Mouse (Mus musculus) hindbrain, embryonic 12.5 days (tissue): ENCODE measurements around the gene Dicer1. TPM values are rescaled to one million over a fixed set of nuclear protein-coding genes. Genes with fewer than 3 reads are reported as not detected.
A peak's percentile ranks its signal among the peaks of the same experiment; 100 is the strongest.

Source experiments
- ATAC-seq: fragments of 200-750 bp; cut with Nextera tagmentation; 2 replicates; pipeline ENCODE4 v1.8.0; 2017; ENCODE audit warnings: moderate TSS enrichment; ENCODE audit not compliant: low FRiP score
- H3K27ac ChIP-seq: fragments of 300-500 bp; sonication (generic); 2 replicates; pipeline ENCODE4 v1.5.1; 2016; ENCODE audit warnings: mild to moderate bottlenecking
- H3K27me3 ChIP-seq: fragments of 300-500 bp; sonication (generic); 2 replicates; pipeline ENCODE4 v1.6.1; 2016; ENCODE audit warnings: mild to moderate bottlenecking
- H3K36me3 ChIP-seq: fragments of 300-500 bp; sonication (generic); 2 replicates; pipeline ENCODE4 v1.6.1; 2016; ENCODE audit warnings: mild to moderate bottlenecking
- H3K4me1 ChIP-seq: fragments of 300-500 bp; sonication (generic); 2 replicates; pipeline ENCODE4 v1.6.1; 2016
- H3K4me2 ChIP-seq: fragments of 300-500 bp; sonication (generic); replicated peaks from 2 replicates; pipeline ENCODE4 v1.6.1; 2016; ENCODE audit warnings: mild to moderate bottlenecking
- H3K4me3 ChIP-seq: fragments of 300-500 bp; sonication (generic); 2 replicates; pipeline ENCODE4 v1.5.1; 2016; ENCODE audit warnings: mild to moderate bottlenecking
- H3K9ac ChIP-seq: fragments of 300-500 bp; sonication (generic); 2 replicates; pipeline ENCODE4 v1.6.1; 2016; ENCODE audit warnings: mild to moderate bottlenecking, moderate library complexity
- H3K9me3 ChIP-seq: fragments of 300-500 bp; sonication (generic); replicated peaks from 2 replicates; pipeline ENCODE4 v1.6.1; 2016; ENCODE audit warnings: mild to moderate bottlenecking
- WGBS: fragments of 180-500 bp; shearing (Covaris S2); methylation state at CpG from one replicate; pipeline ENCODE4 v1.1.7; 2016; 5-methylcytosine and 5-hydroxymethylcytosine counted together
- polyA plus RNA-seq: library from polyadenylated mRNA; unstranded; fragments of >200 nt; fragmentation: Nextera tagmentation; extraction: Ambion mirVana; gene quantifications from 2 replicates; pipeline ENCODE4 v1.2.1, GENCODE M21; 2016

The Dicer1 gene
- polyA plus RNA-seq = 61.3 and 61.6 TPM in 2 replicates

DNA sequence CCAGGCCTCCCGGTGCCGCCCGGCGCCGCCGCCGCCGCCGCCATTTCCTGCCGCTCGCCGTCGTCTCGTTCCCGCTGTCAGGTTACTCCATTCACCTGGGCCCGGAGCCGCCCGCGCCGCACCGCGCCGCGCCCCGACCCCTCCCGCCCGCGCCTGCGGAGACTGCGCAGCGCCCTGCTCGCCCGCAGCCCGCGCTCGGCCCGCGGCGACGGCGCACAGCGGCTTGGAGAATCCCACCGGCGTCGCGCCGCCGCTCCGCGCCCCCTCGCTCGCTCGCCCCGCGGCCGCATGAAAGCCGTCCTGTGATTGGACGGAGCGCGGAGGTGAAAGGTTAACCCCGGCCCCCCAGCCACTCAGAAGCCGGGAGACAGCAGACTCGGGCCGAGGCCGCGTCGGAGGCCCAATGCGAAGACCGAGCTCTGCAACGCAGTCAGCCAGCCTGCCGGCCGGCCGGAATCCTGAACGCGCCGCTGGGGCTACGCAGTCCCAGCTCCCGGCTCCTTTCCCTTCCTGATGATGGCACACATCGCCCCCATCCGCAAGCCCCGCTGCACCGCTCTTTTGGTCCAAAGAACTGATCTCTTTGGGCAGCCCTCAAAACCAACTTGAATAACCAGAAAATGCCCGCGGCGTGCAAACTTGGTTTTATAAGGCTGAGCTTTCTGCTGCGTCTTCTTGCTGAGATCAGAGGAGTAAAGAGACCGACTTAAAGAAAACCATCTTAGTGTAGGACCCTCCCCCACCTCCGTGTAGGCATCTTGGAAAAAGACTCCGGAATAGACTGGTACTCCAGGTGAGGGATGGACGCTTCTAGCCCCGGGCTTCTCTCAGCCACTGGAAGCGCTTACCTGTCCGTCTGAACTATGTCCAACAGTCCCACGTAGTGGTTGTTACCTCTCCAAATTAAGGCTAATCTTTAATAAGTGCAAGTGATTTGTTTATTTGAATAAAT is at the start of gene Dicer1:
Gene Dicer1 (minus strand): TSS at position 139 of the 952 bp plus-strand sequence.
- WGBS = under 1% methylated on average over 73 of the region's 94 CpGs
- peaks cover 33% of the 10 kb centered on the region for H3K4me1 ChIP-seq
- peak within 1 kb of the TSS; percentile 93 for H3K4me3 ChIP-seq
- H3K9me3 ChIP-seq = no peaks in the 10 kb centered on the region
- peak within 1 kb of the TSS; percentile 92 for H3K27ac ChIP-seq
- peak within 1 kb of the TSS; percentile 80 for H3K4me2 ChIP-seq
- H3K9ac ChIP-seq = peak within 1 kb of the TSS; percentile 97
- ATAC-seq = peak; percentile 96
- no peaks in the 10 kb centered on the region for H3K27me3 ChIP-seq
- H3K36me3 ChIP-seq = no peaks in the 10 kb centered on the region

GRCm38 (mm10) chr12:104799365-104799764 is 47.6 kb upstream of the Dicer1 start:
- WGBS = 91% methylated on average over 3 of the region's 3 CpGs
- Histone ChIP-seq H3K4me3 (no peak overlapping the region), H3K27me3 (no peaks in the 10 kb centered on the region), H3K4me2 (no peak overlapping the region), H3K9ac (no peak overlapping the region), H3K9me3 (peaks cover 20% of the 10 kb centered on the region), H3K27ac (no peak overlapping the region), H3K36me3 (peaks cover 10% of the 10 kb centered on the region; the same call in 1 of the 2 replicates), H3K4me1 (peaks cover 7% of the 10 kb centered on the region; the same call in 1 of the 2 replicates)
- ATAC-seq = no peak

DNA sequence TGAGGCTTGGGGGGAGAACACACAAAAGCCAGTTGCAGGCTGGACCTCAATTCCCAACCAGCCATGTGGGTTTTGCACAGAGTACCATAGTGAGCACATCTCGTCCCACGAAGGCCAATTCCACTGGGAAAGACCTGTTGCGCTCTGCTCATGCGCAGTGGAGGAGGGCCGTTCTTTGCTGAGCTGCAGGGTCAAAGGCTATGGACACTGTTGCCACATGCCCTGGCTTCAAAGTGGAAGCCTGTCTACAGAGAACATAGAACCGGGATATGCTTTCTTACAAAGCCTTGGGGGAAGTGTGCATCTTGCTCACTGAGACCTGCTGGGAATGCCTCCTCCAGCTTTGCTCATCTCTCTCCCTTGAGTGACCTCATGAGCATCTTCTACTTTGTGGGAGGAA is 46.2 kb upstream of the Dicer1 start:
- Histone ChIP-seq H3K4me2 (no peak overlapping the region), H3K27me3 (no peaks in the 10 kb centered on the region), H3K4me3 (no peak overlapping the region), H3K4me1 (peaks cover 10% of the 10 kb centered on the region; the same call in 1 of the 2 replicates), H3K36me3 (peaks cover 10% of the 10 kb centered on the region; the same call in 1 of the 2 replicates), H3K9ac (no peak overlapping the region), H3K27ac (no peak overlapping the region), H3K9me3 (peaks cover 20% of the 10 kb centered on the region)
- ATAC-seq = no peak
- WGBS = 96% methylated on average over 6 of the region's 6 CpGs

DNA sequence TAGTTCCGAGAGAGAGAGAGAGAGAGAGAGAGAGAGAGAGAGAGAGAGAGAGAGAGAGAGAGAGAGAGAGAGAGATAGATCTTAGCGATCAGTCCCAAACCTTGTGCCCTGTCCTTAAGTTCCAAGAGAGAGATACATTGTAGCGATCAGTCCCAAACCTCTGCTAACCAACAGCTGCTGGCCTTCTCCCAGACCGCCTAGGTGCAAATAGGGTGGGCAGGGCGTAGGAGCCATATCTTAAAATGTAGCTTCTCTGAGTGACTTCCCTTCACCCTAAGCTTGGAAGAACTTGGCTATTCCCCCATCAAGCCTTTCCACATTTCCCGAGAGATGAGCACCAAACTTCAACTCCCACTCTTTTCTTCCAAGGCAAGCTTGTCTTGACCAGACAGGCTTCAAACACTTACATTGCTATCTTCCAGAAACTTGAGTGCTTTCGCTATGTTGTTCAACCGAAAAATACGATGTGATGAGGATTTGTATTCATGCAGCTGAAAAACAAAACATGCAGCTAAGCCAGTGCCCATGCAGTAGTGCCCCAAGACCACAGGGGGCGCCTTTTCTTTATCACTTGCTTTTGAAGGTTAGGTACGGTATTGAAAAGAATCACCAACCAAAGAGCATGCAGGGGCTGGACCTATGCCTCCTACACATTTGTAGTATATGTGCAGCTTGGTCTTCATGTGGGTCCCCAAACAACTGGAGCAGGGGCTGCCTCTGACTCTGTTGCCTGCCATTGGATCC is 45.1 kb upstream of the Dicer1 start:
- Histone ChIP-seq H3K9me3 (peaks cover 20% of the 10 kb centered on the region), H3K36me3 (peaks cover 10% of the 10 kb centered on the region; the same call in 1 of the 2 replicates), H3K4me1 (peaks cover 8% of the 10 kb centered on the region; the same call in 1 of the 2 replicates), H3K27ac (no peak overlapping the region), H3K9ac (no peak overlapping the region), H3K27me3 (no peaks in the 10 kb centered on the region), H3K4me3 (no peak overlapping the region), H3K4me2 (no peak overlapping the region)
- ATAC-seq = no peak
- 92% methylated on average over 11 of the region's 11 CpGs for WGBS

GRCm38 (mm10) chr12:104794957-104795356 is 43.2 kb upstream of the Dicer1 start:
- Histone ChIP-seq H3K27me3 (no peaks in the 10 kb centered on the region), H3K9ac (no peak overlapping the region), H3K27ac (no peak overlapping the region), H3K9me3 (peaks cover 20% of the 10 kb centered on the region), H3K4me3 (no peak overlapping the region), H3K4me2 (no peak overlapping the region), H3K36me3 (peaks cover 10% of the 10 kb centered on the region; the same call in 1 of the 2 replicates), H3K4me1 (peaks cover 8% of the 10 kb centered on the region; the same call in 1 of the 2 replicates)
- no peak for ATAC-seq
- 55% methylated on average over 5 of the region's 5 CpGs for WGBS

GRCm38 (mm10) chr12:104793486-104793885 is 41.7 kb upstream of the Dicer1 start:
- ATAC-seq = no peak
- H3K4me3 ChIP-seq = no peak overlapping the region
- no peaks in the 10 kb centered on the region for H3K27me3 ChIP-seq
- H3K36me3 ChIP-seq = peaks cover 5% of the 10 kb centered on the region; the same call in 1 of the 2 replicates
- H3K4me1 ChIP-seq = peaks cover 8% of the 10 kb centered on the region; the same call in 1 of the 2 replicates
- H3K4me2 ChIP-seq = no peak overlapping the region
- H3K9me3 ChIP-seq = peaks cover 9% of the 10 kb centered on the region; the same call in 1 of the 2 replicates
- no peak overlapping the region for H3K27ac ChIP-seq
- 70% methylated on average over 12 of the region's 12 CpGs for WGBS
- H3K9ac ChIP-seq = no peak overlapping the region

- H3K27me3 ChIP-seq = no peaks in the 10 kb centered on the region
- 88% methylated on average over 1 of the region's 1 CpGs for WGBS
- H3K9ac ChIP-seq = no peak overlapping the region
- H3K9me3 ChIP-seq = no peaks in the 10 kb centered on the region
- no peak overlapping the region for H3K4me3 ChIP-seq
- no peak overlapping the region for H3K27ac ChIP-seq
- ATAC-seq = no peak
- H3K4me2 ChIP-seq = no peak overlapping the region
- peaks cover 15% of the 10 kb centered on the region; the same call in 1 of the 2 replicates for H3K36me3 ChIP-seq
- no peaks in the 10 kb centered on the region for H3K4me1 ChIP-seq
Measured at GRCm38 (mm10) chr12:104777603-104778002, 25.9 kb upstream of the Dicer1 start.

GRCm38 (mm10) chr12:104771941-104772340 is 20.2 kb upstream of the Dicer1 start:
- Histone ChIP-seq H3K27me3 (no peaks in the 10 kb centered on the region), H3K4me3 (no peak overlapping the region), H3K4me2 (no peak overlapping the region), H3K4me1 (peaks cover 3% of the 10 kb centered on the region; the same call in 1 of the 2 replicates), H3K27ac (no peak overlapping the region), H3K36me3 (0 out of 2 replicates have a peak, but pooled peaks cover 2% of the 10 kb centered on the region), H3K9ac (no peak overlapping the region), H3K9me3 (no peaks in the 10 kb centered on the region)
- WGBS = 95% methylated on average over 2 of the region's 2 CpGs
- no peak for ATAC-seq

DNA sequence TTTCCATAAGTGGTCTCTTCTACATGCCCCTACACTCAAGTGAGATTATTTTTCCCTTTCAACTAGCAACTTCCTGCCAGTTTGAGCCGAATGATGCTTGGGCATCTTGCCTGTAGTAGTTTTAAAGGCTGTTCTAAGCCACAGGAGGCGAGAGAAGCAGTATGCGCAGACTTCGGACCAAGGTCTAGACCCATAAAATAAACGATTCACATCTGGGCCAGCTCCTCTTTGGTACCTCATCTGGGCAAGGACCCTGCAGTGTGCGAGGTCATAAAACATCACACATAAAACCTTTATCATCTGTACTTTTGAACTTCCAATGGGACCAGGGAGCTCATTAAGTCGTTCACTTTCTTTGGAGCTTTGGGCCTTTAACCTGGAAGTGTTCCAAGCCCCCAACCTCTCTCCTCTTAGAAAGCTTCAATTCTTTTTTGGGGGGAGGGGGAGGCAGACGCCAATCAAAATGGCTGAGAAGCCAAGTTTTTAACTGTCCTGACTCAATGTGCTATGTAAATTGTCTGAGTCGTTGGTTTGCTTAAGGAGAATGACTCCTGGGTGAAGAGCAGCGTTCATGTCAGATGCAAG is 17.5 kb upstream of the Dicer1 start:
- Histone ChIP-seq H3K27ac (no peak overlapping the region), H3K4me3 (no peak overlapping the region), H3K9ac (no peak overlapping the region), H3K36me3 (no peaks in the 10 kb centered on the region), H3K4me2 (no peak overlapping the region), H3K27me3 (no peaks in the 10 kb centered on the region), H3K9me3 (no peaks in the 10 kb centered on the region), H3K4me1 (peaks cover 3% of the 10 kb centered on the region; the same call in 1 of the 2 replicates)
- WGBS = 64% methylated on average over 10 of the region's 10 CpGs
- ATAC-seq = no peak

- H3K9me3 ChIP-seq = no peaks in the 10 kb centered on the region
- peaks cover 7% of the 10 kb centered on the region for H3K4me1 ChIP-seq
- H3K9ac ChIP-seq = no peak overlapping the region
- WGBS = 83% methylated on average over 4 of the region's 4 CpGs
- H3K27ac ChIP-seq = no peak overlapping the region
- no peak overlapping the region for H3K4me2 ChIP-seq
- ATAC-seq = no peak
- H3K27me3 ChIP-seq = no peaks in the 10 kb centered on the region
- no peaks in the 10 kb centered on the region for H3K36me3 ChIP-seq
- H3K4me3 ChIP-seq = no peak overlapping the region
Measured at GRCm38 (mm10) chr12:104767183-104767582, 15.4 kb upstream of the Dicer1 start.

DNA sequence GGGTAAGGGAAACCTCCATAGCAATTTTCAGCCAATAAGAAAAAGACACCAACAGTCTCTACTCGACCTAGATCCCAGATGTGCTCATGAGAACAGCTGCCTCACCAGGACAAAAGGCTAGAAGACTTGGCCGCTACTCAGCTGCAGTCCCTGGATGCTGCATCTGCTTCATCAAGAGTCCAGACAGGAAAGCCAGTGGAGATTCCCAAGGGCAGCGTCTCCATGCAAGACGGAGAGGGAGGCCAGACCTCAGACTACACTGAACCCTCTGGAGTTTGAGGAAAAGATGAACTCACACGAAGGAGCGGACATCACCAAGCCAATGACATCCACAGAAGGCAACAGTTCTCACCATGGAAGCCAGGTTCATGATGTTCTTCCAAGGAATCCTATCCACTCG is 14.0 kb upstream of the Dicer1 start:
- no peaks in the 10 kb centered on the region for H3K27me3 ChIP-seq
- no peak overlapping the region for H3K27ac ChIP-seq
- 89% methylated on average over 7 of the region's 7 CpGs for WGBS
- ATAC-seq = no peak
- H3K36me3 ChIP-seq = no peaks in the 10 kb centered on the region
- H3K4me3 ChIP-seq = no peak overlapping the region
- peaks cover 7% of the 10 kb centered on the region for H3K4me1 ChIP-seq
- H3K9me3 ChIP-seq = no peaks in the 10 kb centered on the region
- H3K4me2 ChIP-seq = no peak overlapping the region
- H3K9ac ChIP-seq = no peak overlapping the region

GRCm38 (mm10) chr12:104765116-104765515 is 13.4 kb upstream of the Dicer1 start:
- H3K27me3 ChIP-seq = no peaks in the 10 kb centered on the region
- H3K9ac ChIP-seq = no peak overlapping the region
- WGBS = 86% methylated on average over 5 of the region's 5 CpGs
- peaks cover 7% of the 10 kb centered on the region for H3K4me1 ChIP-seq
- H3K9me3 ChIP-seq = no peaks in the 10 kb centered on the region
- no peak overlapping the region for H3K27ac ChIP-seq
- ATAC-seq = no peak
- no peak overlapping the region for H3K4me2 ChIP-seq
- no peak overlapping the region for H3K4me3 ChIP-seq
- no peaks in the 10 kb centered on the region for H3K36me3 ChIP-seq
